Mouse (Mus musculus) liver, adult 2 months (tissue): ENCODE measurements around the gene Cck.

Experiments
- CTCF ChIP-seq: fragments of 200-500 bp; IDR thresholded peaks from 2 replicates; pipeline ENCODE4 v1.5.1; 2011; ENCODE audit warnings: low read depth, low read length, control low read depth
- POLR2A ChIP-seq: fragments of 200-500 bp; IDR thresholded peaks from 2 replicates; pipeline ENCODE4 v1.6.1; 2011; ENCODE audit warnings: low read length, control low read depth; ENCODE audit not compliant: insufficient read depth; ENCODE audit errors: extremely low read depth

DNA sequence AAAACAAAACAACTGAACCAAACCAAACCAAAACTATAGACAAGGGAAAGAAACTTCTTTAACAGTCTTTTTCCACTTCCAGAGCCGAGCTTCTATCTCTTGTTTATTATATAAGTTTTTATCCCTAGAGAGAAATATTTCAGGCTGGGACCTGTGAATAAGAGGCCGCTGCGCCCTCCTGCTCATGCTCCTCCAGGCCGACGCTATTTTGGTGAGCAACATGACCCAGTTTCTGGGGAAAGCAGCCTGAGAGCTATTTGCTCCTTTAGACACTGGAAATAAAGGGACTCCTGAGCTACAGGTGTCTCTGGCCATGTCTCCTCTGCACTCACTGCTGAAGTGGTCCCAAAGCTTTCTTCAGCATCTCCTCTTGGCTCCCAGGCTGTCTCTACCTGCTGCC, 24.6 kb upstream of the Cck start:
- no peak for TF ChIP-seq POLR2A
- no peak for TF ChIP-seq CTCF
